Mouse (Mus musculus) brain, embryonic 14.5 days (tissue): ENCODE data around the gene Spef2. TPM values are rescaled to one million over a fixed set of nuclear protein-coding genes. Genes with fewer than 3 reads are reported as not detected.
"Not testable (repeated sequence)": the region's sequence is repeated elsewhere in the genome, so short reads cannot be mapped to it uniquely, and the experiment has no call there.

Source experiments
- DNase-seq: peaks from one replicate; pipeline ENCODE4 v3.0.0-alpha.2; 2011; ENCODE audit warnings: low read depth
- CTCF ChIP-seq: fragments of 200-500 bp; IDR thresholded peaks from 2 replicates; pipeline ENCODE4 v1.5.1; 2012; ENCODE audit warnings: inconsistent platforms, mild to moderate bottlenecking, moderate library complexity, borderline replicate concordance; ENCODE audit not compliant: insufficient read depth, insufficient read length; ENCODE audit errors: extremely low read depth
- POLR2A ChIP-seq: fragments of 200-500 bp; IDR thresholded peaks from 2 replicates; pipeline ENCODE4 v1.6.1; 2012; ENCODE audit warnings: mild to moderate bottlenecking, inconsistent platforms, borderline replicate concordance; ENCODE audit not compliant: poor library complexity, insufficient read depth, insufficient read length, severe bottlenecking; ENCODE audit errors: extremely low read depth
- polyA plus RNA-seq: library from polyadenylated mRNA; depleted of rRNA; stranded (reverse); fragments of >200 nt; gene quantifications from 2 replicates; pipeline ENCODE4 v1.2.3, GENCODE M21; 2012; rRNA removed

Gene Spef2
- polyA plus RNA-seq, 1 experiment: 1.2 TPM

GRCm38 (mm10) chr15:9574796-9575195 lies 173.9 kb downstream of the Spef2 start:
- no peak for DNase-seq
- TF ChIP-seq CTCF (no peak), POLR2A (no peak)

DNA sequence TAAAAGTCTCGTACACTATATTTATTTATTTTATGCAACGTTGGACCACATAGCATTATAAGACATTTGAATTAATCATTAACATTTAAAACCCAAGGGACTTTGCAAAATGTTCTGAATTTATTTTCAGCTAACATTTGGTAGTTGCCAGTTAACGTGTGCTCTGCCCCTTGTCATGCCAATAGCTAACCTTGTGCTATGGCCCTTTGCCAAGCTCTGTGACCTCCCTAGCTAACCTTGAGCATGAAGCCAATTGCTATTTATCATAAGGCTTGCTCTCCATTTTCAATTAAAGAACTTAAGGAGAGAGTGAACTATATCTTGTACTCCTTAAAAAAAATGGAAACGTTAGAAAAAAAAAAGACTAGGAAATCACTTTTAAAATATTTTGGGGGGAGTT lies 175.3 kb downstream of the Spef2 start:
- no peak for DNase-seq
- TF ChIP-seq POLR2A (no peak), CTCF (no peak)

DNA sequence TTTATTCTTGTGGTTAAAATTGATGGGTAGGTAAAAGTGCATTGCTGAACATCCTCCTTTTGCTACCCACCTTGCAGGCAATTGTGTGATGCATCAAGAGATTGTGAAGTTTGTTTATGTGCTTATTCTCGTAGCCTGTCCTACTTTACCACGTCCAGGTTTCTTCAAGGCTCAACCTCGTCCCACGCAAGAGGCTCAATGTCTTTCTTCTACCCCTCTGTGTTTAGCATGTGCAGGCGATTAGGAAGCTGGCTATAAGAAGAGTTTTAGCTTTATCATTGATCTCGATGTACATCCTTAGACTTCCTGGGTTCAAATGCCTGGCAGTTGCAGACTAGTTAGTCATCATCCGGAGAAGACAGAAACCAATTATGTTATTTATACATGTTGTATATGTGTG lies 176.0 kb downstream of the Spef2 start:
- TF ChIP-seq POLR2A: no peak
- no peak for TF ChIP-seq CTCF
- no peak for DNase-seq

DNA sequence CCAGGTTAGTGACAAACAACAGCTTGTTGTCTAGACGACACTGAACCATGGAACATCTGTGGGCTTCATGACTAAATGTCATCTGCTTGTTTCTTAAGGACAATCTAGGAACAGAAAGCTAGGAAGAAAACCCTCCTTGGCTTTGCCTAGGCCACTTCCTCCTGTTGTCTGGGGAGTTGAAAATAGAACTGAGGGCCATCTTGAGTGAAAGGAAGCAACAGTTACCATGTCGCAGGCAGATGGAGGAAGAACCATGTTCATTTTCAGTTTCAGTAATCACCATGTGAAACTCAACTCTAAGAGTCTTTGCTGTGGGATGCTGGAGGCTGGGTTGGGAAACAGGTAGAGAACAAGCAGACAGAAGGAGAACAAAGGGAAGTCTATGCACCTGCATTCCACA lies 176.8 kb downstream of the Spef2 start:
- no peak for TF ChIP-seq POLR2A
- no peak for TF ChIP-seq CTCF
- DNase-seq: no peak

DNA sequence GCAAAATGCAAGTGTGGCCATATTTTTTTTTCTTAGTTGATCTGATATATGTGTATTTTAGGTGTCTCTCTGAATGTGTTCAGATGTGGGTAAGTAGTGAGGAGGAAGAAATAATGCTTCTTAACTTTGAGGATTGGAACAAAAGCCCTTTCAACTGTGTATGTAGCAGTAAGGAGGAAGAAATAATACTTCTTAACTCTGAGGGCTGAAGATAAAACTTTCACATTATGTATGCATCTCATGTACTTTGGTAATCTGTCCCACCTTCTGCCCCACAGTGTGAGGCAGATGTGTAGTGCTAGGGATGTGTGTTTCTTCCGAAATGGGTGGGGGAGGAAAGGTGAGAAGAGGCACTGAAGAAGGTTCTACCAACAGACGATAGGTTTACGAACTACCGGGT lies 181.4 kb downstream of the Spef2 start:
- DNase-seq: no peak
- TF ChIP-seq POLR2A (no peak), CTCF (no peak)

- DNase-seq: no peak
- TF ChIP-seq POLR2A: no peak
- TF ChIP-seq CTCF: no peak
Observed at GRCm38 (mm10) chr15:9565396-9565795, 183.3 kb downstream of the Spef2 start.

- DNase-seq: no peak
Observed at GRCm38 (mm10) chr15:9564156-9564555, 184.5 kb downstream of the Spef2 start.

GRCm38 (mm10) chr15:9557264-9557663 lies 191.4 kb downstream of the Spef2 start:
- DNase-seq: not testable (repeated sequence)

More at GRCm38 (mm10) chr15:9564156-9564555, 184.5 kb downstream of the Spef2 start:
- TF ChIP-seq POLR2A (no peak), CTCF (no peak)

DNA sequence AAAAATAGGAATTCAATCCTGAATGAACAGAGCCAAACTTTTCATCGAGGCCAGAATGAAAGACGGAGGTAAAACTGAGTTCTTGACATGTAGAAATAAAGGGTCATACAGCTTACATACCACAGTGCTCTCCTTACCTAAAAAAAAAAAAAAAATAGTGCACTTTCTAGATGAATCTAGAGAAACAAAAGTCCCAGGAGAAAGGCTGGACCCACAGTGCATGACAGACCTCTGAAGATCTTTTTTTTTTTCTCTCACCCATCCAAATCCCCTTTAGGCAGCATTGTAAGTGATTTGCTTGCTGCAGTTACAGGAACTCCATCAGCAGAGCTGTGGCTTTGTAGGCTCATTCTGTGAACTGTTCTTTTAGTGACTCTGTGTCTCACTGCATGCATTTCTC lies 199.7 kb downstream of the Spef2 start:
- no peak for TF ChIP-seq CTCF
- no peak for TF ChIP-seq POLR2A
- no peak for DNase-seq

DNA sequence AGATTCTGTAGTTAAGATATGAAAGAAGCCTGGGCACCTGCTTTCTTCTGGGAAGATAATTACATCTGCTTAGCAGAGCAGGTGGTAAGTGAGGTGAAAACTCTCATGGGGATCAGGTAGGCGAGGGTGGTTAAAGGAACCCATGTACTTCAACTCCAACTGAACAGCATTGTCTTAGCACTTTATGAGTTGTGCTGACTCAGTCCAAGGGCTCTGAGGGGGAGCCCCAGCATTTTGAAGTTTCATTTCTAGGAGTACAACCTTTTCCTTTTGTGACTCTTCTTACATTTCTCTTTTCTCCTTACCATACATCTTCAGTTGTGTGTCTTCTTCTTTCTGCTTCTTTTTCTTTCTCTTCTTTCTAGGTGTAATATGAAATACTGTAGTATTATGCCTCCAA lies 213.5 kb downstream of the Spef2 start:
- TF ChIP-seq POLR2A (no peak), CTCF (no peak)
- DNase-seq: no peak

- TF ChIP-seq POLR2A: no peak
- peak; percentile 3 for DNase-seq
Observed at GRCm38 (mm10) chr15:9533356-9533902, 215.2 kb downstream of the Spef2 start.

DNA sequence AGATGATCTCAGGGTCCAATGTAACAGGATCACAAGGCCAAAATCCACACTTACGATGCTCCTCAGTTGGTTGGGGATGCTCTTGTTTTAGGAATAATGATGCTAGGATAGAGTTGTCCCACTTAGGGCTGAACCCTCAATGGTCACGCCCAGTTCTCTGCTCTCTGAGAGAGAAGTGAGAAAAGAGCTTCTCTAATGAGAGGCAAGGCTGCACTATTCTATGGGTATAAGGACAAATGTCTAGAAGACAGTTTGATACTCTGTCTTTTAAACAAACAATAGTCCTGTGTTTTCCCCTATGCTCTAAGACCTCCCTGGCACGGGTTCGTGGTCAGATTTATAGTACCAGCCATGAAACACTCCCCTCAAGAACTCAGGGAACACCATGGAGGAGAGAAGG lies 218.6 kb downstream of the Spef2 start, which contains the start of gene Il7r:
TSS of gene Il7r (minus strand) at position 101 of the 400 bp plus-strand sequence.
- no peak for DNase-seq
- TF ChIP-seq POLR2A (no peak), CTCF (no peak)

- TF ChIP-seq POLR2A (no peak), CTCF (no peak)
- DNase-seq: no peak
Observed at GRCm38 (mm10) chr15:9529646-9530045, 219.0 kb downstream of the Spef2 start.

Other genes starting within 250 kb of the Spef2 start
- gene Il7r, start 218.7 kb downstream of the Spef2 start, polyA plus RNA-seq: 0.08 TPM in 1 of 2 replicates, not detected in the other